Mouse (Mus musculus): Measurements from ENCODE around the gene 5730522E02Rik.

GRCm38 (mm10) chr11:25819789-25820188 lies 390.8 kb downstream of the 5730522E02Rik start:
- no peak for TF ChIP-seq MYOG (IDR thresholded peaks at IDR 0.05; ENCODE audit: control insufficient read depth in 1 of 3, insufficient read depth in 1 of 3, insufficient read length in 2 of 3, low read depth in 2 of 3)
- no peak for TF ChIP-seq USF1 (IDR thresholded peaks at IDR 0.05; ENCODE audit: low read depth)
- no peak for TF ChIP-seq POLR2A (IDR thresholded peaks at IDR 0.05; ENCODE audit: insufficient read length, low read depth)

All from myocyte (in vitro differentiated cells).